Mouse (Mus musculus): ENCODE results near the gene Dph7.

- TF ChIP-seq EP300 (IDR thresholded peaks at IDR 0.05; ENCODE audit: low read depth) = no peak
- TF ChIP-seq CTCF (IDR thresholded peaks at IDR 0.05; ENCODE audit: low read depth) = no peak
These were observed 42.0 kb downstream of the Dph7 start for GRCm38 (mm10) chr2:25003946-25004786.
